Mouse (Mus musculus): Measurements from ENCODE around the gene Cblb.

Cblb gene

GRCm38 (mm10) chr16:52031091-52031689, at the start of gene Cblb:
Cblb (plus strand) TSS chr16:52031225.
- DNase-seq = peak; percentile 98 to 99

DNA sequence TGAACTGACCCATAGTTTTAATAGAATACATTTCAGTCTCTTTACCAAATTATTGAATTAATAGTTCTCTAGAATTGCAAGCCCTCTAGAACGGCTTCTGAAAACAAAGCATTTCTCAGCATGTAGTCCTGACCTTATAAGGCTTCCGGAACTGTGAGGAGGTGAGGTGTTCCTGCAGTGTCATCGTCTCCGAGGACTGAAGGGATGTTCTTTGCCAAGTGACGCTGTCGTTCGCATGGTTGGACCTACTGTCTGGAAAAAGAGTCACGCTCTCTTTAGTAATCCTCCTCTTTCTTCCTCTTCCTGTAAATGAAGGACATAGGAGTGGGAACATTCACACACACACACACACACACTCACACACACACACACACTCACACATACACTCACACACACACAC, 45.6 kb upstream of the Cblb start:
- DNase-seq = no peak

DNA sequence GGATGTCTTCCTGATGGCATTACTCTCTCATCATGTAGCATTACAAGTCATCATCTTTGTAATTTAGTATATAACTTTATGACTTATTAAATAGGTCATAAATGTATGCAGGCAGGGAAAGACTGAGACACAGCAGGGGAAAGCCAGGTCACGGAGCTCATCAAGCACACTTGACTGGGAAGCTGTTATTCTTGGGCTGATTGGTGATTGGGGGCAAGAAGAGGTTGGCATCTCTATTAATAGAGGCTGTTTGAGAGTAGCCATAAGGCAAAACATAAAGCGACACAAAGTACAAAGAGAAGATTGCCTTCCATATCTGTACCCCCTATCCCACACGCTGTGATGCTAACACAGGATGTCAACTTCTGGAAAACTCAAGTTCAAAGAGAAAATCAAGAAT, 44.8 kb upstream of the Cblb start:
- no peak for DNase-seq

DNA sequence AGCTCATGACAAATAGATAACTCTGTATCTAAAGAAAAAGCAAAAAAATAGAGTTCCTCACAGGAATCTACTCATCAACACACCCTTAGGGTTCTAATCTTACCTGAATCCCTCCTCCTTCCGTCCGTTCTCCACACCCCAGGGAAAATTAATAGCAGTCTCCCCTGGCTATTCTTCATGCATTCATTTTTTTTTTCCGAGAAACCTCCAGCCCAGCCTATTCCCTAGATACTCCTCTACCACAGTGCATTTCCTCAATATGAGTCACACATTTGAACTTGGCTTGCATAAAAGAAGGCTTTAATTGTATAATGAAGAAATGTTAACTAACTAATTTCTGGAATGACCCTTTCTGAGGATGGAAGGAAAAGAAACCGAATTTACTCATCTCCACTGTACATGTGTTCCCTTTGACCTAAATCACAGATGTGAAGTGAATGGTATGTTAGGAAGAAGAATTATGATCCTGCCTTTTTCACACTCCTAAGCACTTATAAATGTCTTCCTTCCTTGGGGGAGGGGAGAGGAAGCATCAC, 43.9 kb upstream of the Cblb start:
- no peak for DNase-seq

DNA sequence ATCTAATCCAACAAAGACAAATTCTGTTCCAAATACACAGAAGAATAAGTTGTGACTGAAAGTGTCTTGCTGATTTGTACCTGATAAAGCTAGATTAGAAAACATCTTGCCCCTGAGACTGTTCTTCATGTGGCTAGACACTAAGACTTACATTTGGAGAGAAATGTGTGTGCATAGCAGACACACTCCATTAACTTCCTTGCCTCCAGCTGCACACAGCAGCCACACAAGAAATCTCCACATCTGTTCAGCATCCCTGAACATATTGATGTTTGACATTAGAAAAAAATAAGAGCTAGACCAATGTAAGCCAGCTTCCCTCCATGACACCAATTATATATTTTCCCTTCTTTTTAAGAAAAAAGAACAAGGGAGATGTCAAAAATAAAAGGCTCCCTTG, 43.0 kb upstream of the Cblb start:
- no peak for DNase-seq

DNA sequence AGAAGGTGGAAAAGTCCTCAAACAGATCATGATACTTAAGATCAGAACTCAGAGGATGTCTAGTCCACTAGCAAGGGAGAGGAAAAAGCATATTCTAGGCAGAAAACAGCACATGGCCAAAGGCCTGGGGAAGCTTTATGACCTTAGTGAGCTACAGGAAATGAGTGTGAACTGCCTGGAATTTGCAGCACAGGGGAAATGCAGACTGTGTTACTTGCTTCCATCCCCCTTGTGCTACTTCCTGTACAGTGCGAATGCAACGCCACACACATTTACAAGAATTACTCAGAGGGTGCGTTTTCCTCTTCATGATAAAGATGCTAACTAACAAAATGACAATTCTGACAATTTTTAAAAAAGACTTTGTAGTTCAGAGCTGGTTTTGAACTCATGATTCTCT, 41.8 kb upstream of the Cblb start:
- DNase-seq = peak in 1 of 2 experiments; percentile 7

DNA sequence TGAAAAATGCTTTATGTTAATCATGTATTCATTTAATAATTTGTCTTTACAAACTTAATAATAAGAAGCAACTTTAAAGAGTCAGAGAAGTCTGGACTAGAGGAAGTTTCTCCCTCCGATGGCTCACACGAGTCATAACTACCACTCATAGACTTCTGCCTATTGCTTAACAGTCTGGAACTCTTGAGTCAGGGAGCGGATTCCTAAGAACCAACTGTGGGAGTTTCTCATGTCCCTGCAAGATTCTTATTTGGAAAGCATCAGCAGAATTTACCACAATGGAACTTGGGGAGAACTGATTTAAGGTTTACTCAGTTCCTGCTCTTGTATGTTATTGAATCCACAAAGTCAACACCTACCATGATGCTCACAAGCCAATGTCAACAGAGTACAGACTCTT, 31.0 kb upstream of the Cblb start:
- no peak for DNase-seq

- no peak for DNase-seq
Measured at GRCm38 (mm10) chr16:52000801-52001200, 30.2 kb upstream of the Cblb start.

DNA sequence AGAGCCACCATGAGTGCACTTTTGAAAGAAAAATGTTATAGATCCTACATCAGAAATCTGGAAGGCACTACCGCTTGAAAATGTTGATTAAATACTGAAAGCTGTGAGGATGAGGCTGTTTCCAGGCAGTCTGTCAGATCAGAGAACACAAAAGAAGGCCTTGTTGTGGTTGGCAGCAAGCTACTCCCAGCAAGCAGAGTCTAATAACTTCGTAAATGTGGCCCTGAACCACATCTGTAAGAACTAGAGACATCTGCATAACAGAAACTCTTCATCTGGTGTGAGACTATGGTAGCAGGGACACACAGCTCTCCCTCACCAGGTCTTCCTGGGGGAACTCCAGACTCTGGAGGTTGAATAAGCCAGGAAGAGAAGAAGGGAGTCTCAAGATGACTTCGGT, 24.0 kb upstream of the Cblb start:
- no peak for DNase-seq

DNA sequence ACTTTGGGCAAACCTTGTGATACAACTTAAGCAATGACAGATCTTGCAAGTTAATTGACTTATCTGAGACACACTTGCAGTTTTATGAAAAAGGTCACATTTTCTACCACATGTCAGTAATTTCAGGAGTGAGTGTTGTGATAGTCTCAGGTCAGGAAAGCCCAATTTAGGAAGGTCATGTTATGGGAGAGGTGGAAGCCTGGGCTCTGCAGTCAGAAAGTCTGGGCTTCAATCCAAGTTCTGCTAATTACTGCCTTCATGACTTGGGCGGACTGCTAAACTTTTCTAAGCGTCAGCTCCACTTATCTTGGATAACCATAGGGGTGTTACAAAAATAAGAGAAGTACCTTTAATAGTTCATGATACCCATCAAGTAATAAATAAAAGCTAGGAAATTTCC, 22.6 kb upstream of the Cblb start:
- DNase-seq = peak in 1 of 2 experiments; percentile 14

GRCm38 (mm10) chr16:52009421-52009820, 21.6 kb upstream of the Cblb start:
- DNase-seq = no peak

GRCm38 (mm10) chr16:52012984-52013383, 18.0 kb upstream of the Cblb start:
- DNase-seq = peak; percentile 46 to 57

- no peak for DNase-seq
Measured at GRCm38 (mm10) chr16:52013812-52014211, 17.2 kb upstream of the Cblb start.

DNA sequence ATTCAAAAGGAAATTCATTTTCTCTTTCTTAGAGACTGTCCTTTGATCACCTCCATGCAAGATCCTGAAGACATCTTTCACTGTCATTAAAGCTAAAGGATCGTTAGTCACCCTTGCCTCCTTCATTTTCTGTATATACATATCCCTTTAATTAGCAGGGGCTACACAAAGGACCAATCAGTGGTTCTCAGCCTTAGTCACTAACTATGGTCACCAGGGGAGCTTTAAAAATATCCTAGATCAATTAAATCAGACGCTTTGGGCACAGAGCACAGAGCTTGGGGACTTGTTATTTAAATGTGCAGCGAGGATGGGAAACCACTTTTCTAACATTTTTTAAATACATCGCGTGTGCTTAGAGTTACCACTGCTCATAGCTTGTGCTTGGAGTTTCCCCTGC, 7.6 kb upstream of the Cblb start:
- DNase-seq = no peak

DNA sequence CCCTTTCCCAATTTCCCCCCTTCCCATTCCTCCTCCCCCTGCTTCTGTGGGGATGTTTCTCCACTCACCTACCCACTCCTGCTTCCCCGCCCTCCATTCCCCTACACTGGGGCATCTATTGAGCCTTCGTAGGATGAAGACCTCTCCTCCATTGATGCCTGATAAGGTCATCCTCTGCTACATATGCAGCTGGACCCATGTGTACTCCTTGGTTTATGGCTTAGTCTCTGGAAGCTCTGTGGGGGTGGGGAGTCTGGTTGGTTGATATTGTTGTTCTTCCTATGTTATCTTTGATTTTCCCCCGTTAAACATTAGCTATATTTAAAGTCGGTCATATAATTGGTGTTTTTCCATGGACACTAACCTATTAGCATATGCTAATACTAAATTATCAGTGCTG, 3.7 kb upstream of the Cblb start:
- DNase-seq = no peak

- no peak for DNase-seq
Measured at GRCm38 (mm10) chr16:52029001-52029400, 2.0 kb upstream of the Cblb start.

DNA sequence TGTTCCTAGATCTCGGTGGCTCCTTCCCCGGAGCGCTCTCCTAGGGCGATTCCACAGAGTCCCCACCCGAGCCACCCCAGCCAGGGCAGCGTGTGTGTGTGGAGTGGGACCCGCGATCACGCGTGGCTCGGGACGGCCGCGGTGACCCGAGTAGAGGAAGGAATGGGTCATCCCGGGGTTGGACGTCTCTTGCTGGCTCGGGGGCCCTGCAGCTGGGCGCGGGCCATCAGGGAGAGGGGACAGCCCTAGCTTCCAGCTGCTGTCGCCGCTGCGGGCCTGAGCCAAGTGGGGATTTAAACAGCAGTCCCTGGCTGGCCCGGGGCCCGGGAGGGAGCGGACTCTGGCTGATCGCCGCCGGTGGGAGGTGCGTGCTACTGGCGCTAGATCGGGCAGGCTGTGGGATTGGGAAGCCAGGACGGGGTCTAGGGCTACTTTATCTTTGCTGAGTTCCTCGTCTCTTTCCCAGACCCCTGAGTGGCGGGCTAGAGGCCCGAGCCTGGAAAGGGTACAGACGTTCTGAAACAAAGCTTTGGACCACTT, 757 bp downstream of the Cblb start:
- peak; percentile 95 to 97 for DNase-seq

- no peak for DNase-seq
Measured at GRCm38 (mm10) chr16:52032376-52033330, 1.6 kb downstream of the Cblb start.

DNA sequence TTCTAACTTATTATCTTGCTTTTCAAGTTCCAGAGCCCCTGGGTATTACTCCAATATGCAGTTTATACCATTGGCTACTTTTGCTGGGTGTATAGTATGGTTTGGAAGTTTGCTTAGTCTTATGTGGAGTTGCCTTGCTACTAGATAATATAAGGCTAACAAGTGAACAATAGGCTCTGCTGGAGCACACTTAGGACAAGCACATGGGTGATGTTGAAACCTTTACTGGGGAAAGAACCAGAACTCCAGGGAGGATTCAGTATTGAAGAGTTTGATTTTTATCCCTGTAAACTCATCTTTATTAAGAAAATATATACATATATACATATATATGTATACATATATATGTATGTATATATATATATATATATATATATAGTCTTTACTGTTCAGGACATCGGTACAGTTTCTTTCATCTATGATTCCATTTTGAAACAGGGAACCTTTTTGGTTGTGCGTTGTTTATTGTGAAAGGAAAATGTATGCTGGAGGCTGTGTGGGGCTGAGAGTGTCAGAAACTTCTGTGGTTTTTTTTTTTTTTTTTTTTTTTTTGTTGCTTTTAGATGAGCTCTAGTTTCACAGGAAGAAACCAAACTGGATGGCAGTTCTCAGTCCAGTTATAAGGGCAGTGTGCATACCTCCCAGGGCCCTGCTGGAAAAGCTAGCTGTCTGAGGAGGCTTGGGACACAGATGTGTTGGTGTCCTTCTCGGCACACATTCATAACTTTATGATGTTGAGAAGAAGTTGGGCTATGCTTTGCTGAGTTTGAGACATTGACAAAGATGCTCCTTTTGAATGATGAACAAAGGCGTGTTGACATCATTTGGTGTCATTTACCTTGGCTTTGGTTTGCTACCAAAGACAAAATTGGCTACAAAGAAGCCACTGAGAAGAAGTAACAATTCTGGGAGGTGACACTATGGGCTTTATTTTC, 2.6 kb downstream of the Cblb start:
- DNase-seq = no peak

- no peak for DNase-seq
Measured at GRCm38 (mm10) chr16:52034356-52034755, 3.3 kb downstream of the Cblb start.

GRCm38 (mm10) chr16:52036295-52036694, 5.3 kb downstream of the Cblb start:
- no peak for DNase-seq

- DNase-seq = no peak
Measured at GRCm38 (mm10) chr16:52038283-52038682, 7.3 kb downstream of the Cblb start.

- no peak for DNase-seq
Measured at GRCm38 (mm10) chr16:52038821-52039220, 7.8 kb downstream of the Cblb start.

Data from kidney, postnatal 4 days (tissue).